Mouse (Mus musculus) forebrain, embryonic 11.5 days (tissue): ENCODE measurements around the gene Stxbp6. TPM values are rescaled to one million over a fixed set of nuclear protein-coding genes. Genes with fewer than 3 reads are reported as not detected.

Experiments used
- ATAC-seq: fragments of 200-750 bp; cut with Nextera tagmentation; replicated peaks from 2 replicates; pipeline ENCODE4 v1.8.0; 2017; ENCODE audit warnings: moderate TSS enrichment; ENCODE audit not compliant: low FRiP score
- DNase-seq: peaks from one replicate; pipeline ENCODE4 v3.0.0-alpha.2; 2017; ENCODE audit warnings: low spot score
- H3K27ac ChIP-seq: fragments of 300-500 bp; sonication (generic); 2 replicates; pipeline ENCODE4 v1.5.1; 2014; ENCODE audit warnings: low read depth, low read length
- H3K27me3 ChIP-seq: fragments of 300-500 bp; sonication (generic); 2 replicates; pipeline ENCODE4 v1.6.1; 2014; ENCODE audit warnings: mild to moderate bottlenecking, low read length, mixed read lengths; ENCODE audit not compliant: control insufficient read depth, insufficient read depth
- H3K36me3 ChIP-seq: fragments of 300-500 bp; sonication (generic); 2 replicates; pipeline ENCODE4 v1.6.1; 2014; ENCODE audit warnings: mild to moderate bottlenecking, low read length, moderate library complexity, mixed read lengths; ENCODE audit not compliant: control insufficient read depth, insufficient read depth
- H3K4me1 ChIP-seq: fragments of 300-500 bp; sonication (generic); replicated peaks from 2 replicates; pipeline ENCODE4 v1.6.1; 2014; ENCODE audit warnings: low read length, mixed read lengths; ENCODE audit not compliant: control insufficient read depth, insufficient read depth
- H3K4me2 ChIP-seq: fragments of 300-500 bp; sonication (generic); 2 replicates; pipeline ENCODE4 v1.6.1; 2014; ENCODE audit warnings: low read depth, mild to moderate bottlenecking, low read length, moderate library complexity, mixed read lengths; ENCODE audit not compliant: severe bottlenecking
- H3K4me3 ChIP-seq: fragments of 300-500 bp; sonication (generic); 2 replicates; pipeline ENCODE4 v1.5.1; 2014; ENCODE audit warnings: low read depth, low read length
- H3K9ac ChIP-seq: fragments of 300-500 bp; sonication (generic); 2 replicates; pipeline ENCODE4 v1.6.1; 2014; ENCODE audit warnings: low read length
- H3K9me3 ChIP-seq: fragments of 300-500 bp; sonication (generic); 2 replicates; pipeline ENCODE4 v1.6.1; 2016; ENCODE audit warnings: low read length, mixed read lengths; ENCODE audit not compliant: control insufficient read depth
- WGBS: fragments of 180-500 bp; shearing (Covaris S2); extraction: QIAGEN DNeasy Blood & Tissue Kit; methylation state at CpG from one replicate; pipeline ENCODE4 v1.1.7; 2014; 5-methylcytosine and 5-hydroxymethylcytosine counted together
- polyA plus RNA-seq: library from polyadenylated mRNA; unstranded; fragments of >200 nt; fragmentation: Nextera tagmentation; extraction: Ambion mirVana; gene quantifications from 2 replicates; pipeline ENCODE4 v1.2.1, GENCODE M21; 2014

Stxbp6 gene
- polyA plus RNA-seq, 1 experiment from 2014 or later, result 18.3 TPM

GRCm38 (mm10) chr12:45019059-45019822 lies 55.3 kb downstream of the Stxbp6 start:
- Histone ChIP-seq H3K4me3 (no peak overlapping the region), H3K27me3 (no peaks in the 10 kb centered on the region), H3K27ac (no peak overlapping the region), H3K36me3 (no peaks in the 10 kb centered on the region), H3K9me3 (no peaks in the 10 kb centered on the region), H3K9ac (no peak overlapping the region), H3K4me2 (no peak overlapping the region), H3K4me1 (no peaks in the 10 kb centered on the region; the same call in 1 of the 2 replicates)
- ATAC-seq (no peak), DNase-seq (no peak)
- 86% methylated on average over 12 of the region's 12 CpGs for WGBS

GRCm38 (mm10) chr12:45013246-45013756 lies 61.2 kb downstream of the Stxbp6 start:
- no peak overlapping the region for H3K27ac ChIP-seq
- H3K27me3 ChIP-seq, result no peaks in the 10 kb centered on the region
- no peak overlapping the region for H3K4me3 ChIP-seq
- ATAC-seq (no peak), DNase-seq (no peak)
- H3K9me3 ChIP-seq, result no peaks in the 10 kb centered on the region
- no peak overlapping the region for H3K4me2 ChIP-seq
- H3K9ac ChIP-seq, result no peak overlapping the region
- H3K4me1 ChIP-seq, result no peaks in the 10 kb centered on the region
- no peaks in the 10 kb centered on the region for H3K36me3 ChIP-seq
- 65% methylated on average over 5 of the region's 5 CpGs for WGBS

GRCm38 (mm10) chr12:45011436-45012089 lies 62.9 kb downstream of the Stxbp6 start:
- Histone ChIP-seq H3K4me1 (no peaks in the 10 kb centered on the region), H3K4me3 (no peak overlapping the region), H3K9me3 (no peaks in the 10 kb centered on the region), H3K27me3 (no peaks in the 10 kb centered on the region), H3K36me3 (no peaks in the 10 kb centered on the region), H3K9ac (no peak overlapping the region), H3K4me2 (no peak overlapping the region), H3K27ac (no peak overlapping the region)
- WGBS, result 69% methylated on average over 11 of the region's 11 CpGs
- DNase-seq (no peak), ATAC-seq (no peak)

- Histone ChIP-seq H3K4me2 (no peak overlapping the region), H3K4me3 (no peak overlapping the region), H3K4me1 (no peaks in the 10 kb centered on the region), H3K27me3 (no peaks in the 10 kb centered on the region), H3K36me3 (no peaks in the 10 kb centered on the region), H3K9ac (no peak overlapping the region), H3K27ac (no peak overlapping the region), H3K9me3 (no peaks in the 10 kb centered on the region)
- DNase-seq (no peak), ATAC-seq (no peak)
These were observed 63.5 kb downstream of the Stxbp6 start for GRCm38 (mm10) chr12:45011006-45011405.

- Histone ChIP-seq H3K36me3 (no peaks in the 10 kb centered on the region), H3K4me2 (no peak overlapping the region), H3K9me3 (no peaks in the 10 kb centered on the region), H3K27me3 (no peaks in the 10 kb centered on the region), H3K9ac (no peak overlapping the region), H3K27ac (no peak overlapping the region), H3K4me3 (no peak overlapping the region), H3K4me1 (no peaks in the 10 kb centered on the region)
- DNase-seq, result no peak
- ATAC-seq, result no peak
- 91% methylated on average over 2 of the region's 2 CpGs for WGBS
These were observed 64.4 kb downstream of the Stxbp6 start for GRCm38 (mm10) chr12:45009984-45010611.

DNA sequence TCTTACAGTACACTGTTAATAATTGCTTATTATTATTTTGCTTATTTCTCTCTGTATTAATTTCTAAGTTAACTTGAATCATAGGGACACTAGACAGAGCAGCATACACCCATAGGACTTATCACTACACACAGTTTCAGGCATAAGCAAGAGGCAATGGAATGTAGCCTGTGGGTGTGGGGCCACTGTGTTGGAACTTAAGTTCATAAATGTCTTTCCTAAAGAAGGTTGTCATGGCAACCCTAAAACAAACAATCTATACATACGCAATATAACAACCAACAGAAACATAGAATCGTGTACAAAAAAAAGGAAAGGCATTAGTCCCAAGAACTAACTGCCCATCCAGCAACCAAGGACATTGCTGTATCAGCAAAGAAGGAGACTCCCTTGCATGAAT lies 67.9 kb downstream of the Stxbp6 start:
- H3K9ac ChIP-seq, result no peak overlapping the region
- WGBS, result 90% methylated on average over 2 of the region's 2 CpGs
- H3K4me1 ChIP-seq, result no peaks in the 10 kb centered on the region
- H3K27me3 ChIP-seq, result no peaks in the 10 kb centered on the region
- no peaks in the 10 kb centered on the region for H3K9me3 ChIP-seq
- ATAC-seq (no peak), DNase-seq (no peak)
- no peak overlapping the region for H3K4me3 ChIP-seq
- H3K36me3 ChIP-seq, result no peaks in the 10 kb centered on the region
- H3K27ac ChIP-seq, result no peak overlapping the region
- H3K4me2 ChIP-seq, result no peak overlapping the region

DNA sequence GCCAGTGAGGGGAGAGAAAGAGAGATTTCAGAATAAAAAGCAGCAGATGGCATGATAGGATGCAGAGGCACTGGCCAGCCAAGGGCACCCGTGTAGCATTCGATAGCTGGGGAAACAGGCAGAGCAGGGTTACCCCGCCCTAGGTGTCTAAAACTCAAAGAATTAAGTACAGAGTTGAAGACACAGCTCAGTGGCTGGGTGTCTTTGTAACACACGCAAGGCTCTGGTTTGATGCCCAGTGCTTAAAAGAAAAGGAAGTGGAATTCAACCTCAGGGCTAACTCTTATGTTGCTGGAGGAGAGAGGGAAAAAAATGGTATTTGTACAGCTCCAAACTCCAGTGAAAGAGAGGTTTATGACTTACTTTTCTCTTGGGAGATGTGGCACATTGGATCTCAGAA lies 68.5 kb downstream of the Stxbp6 start:
- Histone ChIP-seq H3K9ac (no peak overlapping the region), H3K36me3 (no peaks in the 10 kb centered on the region), H3K27ac (no peak overlapping the region), H3K9me3 (no peaks in the 10 kb centered on the region), H3K4me1 (no peaks in the 10 kb centered on the region), H3K4me2 (no peak overlapping the region), H3K4me3 (no peak overlapping the region), H3K27me3 (no peaks in the 10 kb centered on the region)
- DNase-seq, result no peak
- ATAC-seq, result no peak
- WGBS, result 86% methylated on average over 4 of the region's 4 CpGs

- no peak overlapping the region for H3K4me3 ChIP-seq
- H3K27ac ChIP-seq, result no peak overlapping the region
- DNase-seq (no peak), ATAC-seq (no peak)
- no peaks in the 10 kb centered on the region for H3K9me3 ChIP-seq
- H3K4me2 ChIP-seq, result no peak overlapping the region
- H3K4me1 ChIP-seq, result no peaks in the 10 kb centered on the region
- WGBS, result 98% methylated on average over 1 of the region's 1 CpGs
- H3K36me3 ChIP-seq, result no peaks in the 10 kb centered on the region
- H3K27me3 ChIP-seq, result no peaks in the 10 kb centered on the region
- no peak overlapping the region for H3K9ac ChIP-seq
These were observed 72.5 kb downstream of the Stxbp6 start for GRCm38 (mm10) chr12:45001996-45002395.
